Mouse (Mus musculus) CH12.LX (cell line): ENCODE measurements around the gene Ezh1. TPM values are rescaled to one million over a fixed set of nuclear protein-coding genes. Genes with fewer than 3 reads are reported as not detected.

Experiments
- DNase-seq: peaks from one replicate; pipeline ENCODE4 v3.0.0-alpha.2; 2013; ENCODE audit errors: extremely low read depth
- H3K27ac ChIP-seq: 2 replicates; pipeline ENCODE4 v1.5.1; 2012; ENCODE audit warnings: low read depth, mild to moderate bottlenecking, control low read depth, moderate library complexity; ENCODE audit not compliant: insufficient read depth
- H3K27me3 ChIP-seq: replicated peaks from 2 replicates; pipeline ENCODE3; 2012; ENCODE audit warnings: inconsistent platforms
- H3K36me3 ChIP-seq, 2 experiments: replicated peaks in 1 of 2; 2 replicates each; pipeline versions ENCODE3 to v1.6.1; 2012; ENCODE audit warnings: inconsistent platforms in 1 of 2, low read length in 1 of 2, mild to moderate bottlenecking in 1 of 2, mixed read lengths in 1 of 2, moderate library complexity in 1 of 2; ENCODE audit not compliant: control insufficient read depth in 1 of 2, insufficient read depth in 1 of 2
- H3K4me1 ChIP-seq, 2 experiments: 2 replicates each; pipeline ENCODE4 v1.6.1; 2012; ENCODE audit warnings: inconsistent platforms in 1 of 2, moderate library complexity in 1 of 2; ENCODE audit not compliant: insufficient read depth in 2 of 2, control insufficient read depth in 1 of 2
- H3K4me2 ChIP-seq: 2 replicates; pipeline ENCODE4 v1.6.1; 2012; ENCODE audit warnings: low read depth, mild to moderate bottlenecking, control low read depth; ENCODE audit not compliant: poor library complexity, insufficient read depth, severe bottlenecking
- H3K4me3 ChIP-seq, 3 experiments: fragments of 150-350 bp in 1 of 3; sonication (generic) in 1 of 3; replicated peaks in 1 of 3; 2 replicates each; pipeline versions ENCODE3 to v1.5.1; 2011 to 2012; ENCODE audit warnings: low read depth in 2 of 3, low read length in 2 of 3, mild to moderate bottlenecking in 2 of 3, moderate library complexity in 2 of 3, control low read depth in 1 of 3, improper control_type of control experiment in 1 of 3, inconsistent platforms in 1 of 3, mixed read lengths in 1 of 3; ENCODE audit not compliant: poor library complexity in 1 of 3
- H3K79me2 ChIP-seq: replicated peaks from 2 replicates; pipeline ENCODE4 v1.6.1; 2012; ENCODE audit warnings: mild to moderate bottlenecking, moderate library complexity; ENCODE audit not compliant: control insufficient read depth, poor library complexity, insufficient read depth, severe bottlenecking; ENCODE audit errors: extremely low read depth
- H3K9ac ChIP-seq: 2 replicates; pipeline ENCODE4 v1.6.1; 2012; ENCODE audit warnings: low read depth, mild to moderate bottlenecking, control low read depth, moderate library complexity; ENCODE audit not compliant: insufficient read depth
- H3K9me3 ChIP-seq: replicated peaks from 2 replicates; pipeline ENCODE3; 2012; ENCODE audit warnings: low read length, inconsistent platforms, mixed read lengths
- CHD1 ChIP-seq: IDR thresholded peaks from 2 replicates; pipeline ENCODE4 v1.6.1; 2012; ENCODE audit warnings: low read depth, low read length, improper control_type of control experiment, inconsistent platforms
- CHD2 ChIP-seq: IDR thresholded peaks from 2 replicates; pipeline ENCODE4 v1.6.1; 2011; ENCODE audit warnings: low read length, improper control_type of control experiment
- E2F4 ChIP-seq: IDR thresholded peaks from 2 replicates; pipeline ENCODE4 v1.6.1; 2011; ENCODE audit warnings: low read depth, low read length, improper control_type of control experiment; ENCODE audit not compliant: insufficient replicate concordance
- ELF1 ChIP-seq: IDR thresholded peaks from 2 replicates; pipeline ENCODE4 v1.6.1; 2014; ENCODE audit warnings: low read depth, mild to moderate bottlenecking, inconsistent platforms, low read length, improper control_type of control experiment
- EP300 ChIP-seq: IDR thresholded peaks from 2 replicates; pipeline ENCODE4 v1.6.1; 2011; ENCODE audit warnings: low read length, improper control_type of control experiment
- ETS1 ChIP-seq: conservative IDR thresholded peaks from 2 replicates; pipeline ENCODE4 v1.6.1; 2012; ENCODE audit warnings: low read depth, mild to moderate bottlenecking, inconsistent platforms, low read length, improper control_type of control experiment, moderate library complexity
- GABPA ChIP-seq: IDR thresholded peaks from 2 replicates; pipeline ENCODE4 v1.6.1; 2012; ENCODE audit warnings: low read depth, low read length, improper control_type of control experiment, inconsistent platforms; ENCODE audit not compliant: insufficient replicate concordance
- HCFC1 ChIP-seq: IDR thresholded peaks from 2 replicates; pipeline ENCODE4 v1.6.1; 2012; ENCODE audit warnings: low read depth, mild to moderate bottlenecking, inconsistent platforms, low read length, improper control_type of control experiment
- JUN ChIP-seq: IDR thresholded peaks from 2 replicates; pipeline ENCODE4 v1.6.1; 2011; ENCODE audit warnings: low read depth, mild to moderate bottlenecking, low read length, improper control_type of control experiment, moderate library complexity; ENCODE audit not compliant: insufficient read depth
- JUND ChIP-seq: conservative IDR thresholded peaks from 2 replicates; pipeline ENCODE4 v1.6.1; 2011; ENCODE audit warnings: low read depth, low read length, improper control_type of control experiment
- KAT2A ChIP-seq: IDR thresholded peaks from 2 replicates; pipeline ENCODE4 v1.6.1; 2012; ENCODE audit warnings: low read length, improper control_type of control experiment, inconsistent platforms; ENCODE audit not compliant: insufficient replicate concordance
- MAFK ChIP-seq: IDR thresholded peaks from 2 replicates; pipeline ENCODE4 v1.6.1; 2011; ENCODE audit warnings: low read length, improper control_type of control experiment; ENCODE audit not compliant: insufficient replicate concordance
- MAZ ChIP-seq: IDR thresholded peaks from 2 replicates; pipeline ENCODE4 v1.6.1; 2012; ENCODE audit warnings: low read depth, mild to moderate bottlenecking, inconsistent platforms, low read length, improper control_type of control experiment, moderate library complexity
- MEF2A ChIP-seq: IDR thresholded peaks from 2 replicates; pipeline ENCODE4 v1.6.1; 2014; ENCODE audit warnings: low read depth, mild to moderate bottlenecking, inconsistent platforms, low read length, improper control_type of control experiment, borderline replicate concordance
- MXI1 ChIP-seq: IDR thresholded peaks from 2 replicates; pipeline ENCODE4 v1.6.1; 2011; ENCODE audit warnings: mild to moderate bottlenecking, low read depth, low read length, improper control_type of control experiment
- MYC ChIP-seq: IDR thresholded peaks from 2 replicates; pipeline ENCODE4 v1.6.1; 2011; ENCODE audit warnings: low read depth, mild to moderate bottlenecking, improper control_type of control experiment, low read length
- RAD21 ChIP-seq: IDR thresholded peaks from 2 replicates; pipeline ENCODE4 v1.6.1; 2011; ENCODE audit warnings: low read depth, mild to moderate bottlenecking, low read length, improper control_type of control experiment, moderate library complexity
- RCOR1 ChIP-seq: conservative IDR thresholded peaks from 2 replicates; pipeline ENCODE4 v1.6.1; 2012; ENCODE audit warnings: low read depth, mild to moderate bottlenecking, inconsistent platforms, low read length, improper control_type of control experiment
- SIN3A ChIP-seq: IDR thresholded peaks from 2 replicates; pipeline ENCODE4 v1.6.1; 2012; ENCODE audit warnings: low read length, improper control_type of control experiment, inconsistent platforms
- SMC3 ChIP-seq: IDR thresholded peaks from 2 replicates; pipeline ENCODE4 v1.6.1; 2011; ENCODE audit warnings: low read depth, low read length, improper control_type of control experiment
- TBP ChIP-seq: conservative IDR thresholded peaks from 2 replicates; pipeline ENCODE4 v1.6.1; 2011; ENCODE audit warnings: low read depth, low read length, improper control_type of control experiment
- TCF12 ChIP-seq: IDR thresholded peaks from 2 replicates; pipeline ENCODE4 v1.6.1; 2014; ENCODE audit warnings: low read depth, mild to moderate bottlenecking, inconsistent platforms, low read length, improper control_type of control experiment
- ZC3H11A ChIP-seq: IDR thresholded peaks from 2 replicates; pipeline ENCODE4 v1.6.1; 2012; ENCODE audit warnings: low read depth, mild to moderate bottlenecking, inconsistent platforms, low read length, improper control_type of control experiment
- ZNF384 ChIP-seq: IDR thresholded peaks from 2 replicates; pipeline ENCODE4 v1.6.1; 2012; ENCODE audit warnings: low read depth, low read length, improper control_type of control experiment, inconsistent platforms
- dilution Hi-C: fragments of 300-500 bp; cut with MboI; formaldehyde crosslinking; loops from 2 replicates; pipeline ENCODE4 v1.14.3; 2020; ENCODE audit warnings: low sequenced_read_pairs; ENCODE audit not compliant: extremely low pct_unique_long_range_greater_than_20kb, extremely low pct_ligation_motif_present
- in situ Hi-C: fragments of 300-500 bp; cut with MboI; formaldehyde crosslinking; loops from 3 replicates; pipeline ENCODE4 v1.14.3; 2019; ENCODE audit warnings: low sequenced_read_pairs, low pct_ligation_motif_present, low pct_unique_long_range_greater_than_20kb, mixed read lengths
- polyA plus RNA-seq: library from polyadenylated mRNA; unstranded; fragments of >175 nt; gene quantifications from 2 replicates; pipeline ENCODE4 v1.2.1, GENCODE M21; 2012; ENCODE audit warnings: low read depth; ENCODE audit not compliant: insufficient read length
- total RNA-seq, 2 experiments: library from RNA; depleted of rRNA; stranded (reverse); fragments of 300-350 nt in 1 of 2; fragments of >200 nt in 1 of 2; gene quantifications; 2 replicates each; pipeline ENCODE4 v1.2.3; 2012 to 2014

The Ezh1 gene
- total and polyA plus RNA-seq, 3 experiments, result 8.7 to 15.3 (median 12.1) TPM

DNA sequence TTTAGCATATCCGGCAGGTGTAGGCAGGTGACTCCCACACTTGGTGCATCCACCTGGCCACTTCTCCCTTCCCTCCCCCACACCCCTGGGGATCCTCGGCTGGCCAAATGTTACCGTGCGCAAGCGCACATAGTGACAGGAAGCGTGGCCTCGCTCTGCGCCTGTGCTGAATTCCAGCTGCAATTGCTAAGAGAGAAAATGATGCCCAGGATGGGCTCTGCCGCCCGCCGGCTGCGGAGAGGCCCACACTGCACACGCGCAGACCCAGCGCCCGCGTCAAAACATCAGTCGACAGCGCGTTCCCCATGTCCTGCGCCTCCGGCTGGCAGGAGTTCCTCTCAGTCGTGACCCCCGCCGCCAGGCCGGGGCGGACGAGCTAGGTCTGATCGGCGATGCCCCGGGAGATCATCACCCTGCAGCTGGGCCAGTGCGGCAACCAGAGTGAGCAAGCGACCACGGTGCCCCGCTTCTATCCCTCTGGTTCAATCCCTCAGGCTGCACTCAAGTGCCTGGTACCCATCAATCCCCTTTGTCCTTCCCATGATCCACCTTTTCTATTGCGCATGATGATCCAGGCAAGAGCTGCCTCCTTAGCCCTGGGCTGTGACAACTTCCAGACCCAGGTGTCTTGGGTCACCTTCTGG lies 70.4 kb downstream of the Ezh1 start, which contains the start of gene Tubg2 (continued):
- TF ChIP-seq RAD21, result no peak; the same call in 1 of the 2 replicates
- peak; percentile 86 for TF ChIP-seq ELF1
- TF ChIP-seq ZC3H11A, result no peak
- peak; percentile 84; the same call in 1 of the 2 replicates for TF ChIP-seq MYC
- no peak for TF ChIP-seq CHD1
- peak; percentile 67 for TF ChIP-seq EP300
- peak; percentile 90; the same call in 1 of the 2 replicates for TF ChIP-seq RCOR1

- in situ Hi-C loops, result no loop called here
- H3K36me3 ChIP-seq, result peaks cover 3 to 25% of the 10 kb centered on the region in 2 experiments
- no peak for DNase-seq
- H3K27ac ChIP-seq, result no peak overlapping the region
- no peaks in the 10 kb centered on the region for H3K27me3 ChIP-seq
- peak overlapping the region; percentile 47 for H3K4me2 ChIP-seq
- H3K79me2 ChIP-seq, result no peaks in the 10 kb centered on the region
- H3K4me1 ChIP-seq, result peaks cover 9 to 27% of the 10 kb centered on the region in 2 experiments
- peak overlapping the region in 1 of 3 experiments; percentile 45 for H3K4me3 ChIP-seq
- H3K9ac ChIP-seq, result no peak overlapping the region
- TF ChIP-seq MXI1 (no peak), ZC3H11A (no peak), ZNF384 (no peak), TCF12 (no peak), HCFC1 (no peak), KAT2A (no peak), RAD21 (no peak)
- dilution Hi-C loops, result no loop called here
- no peaks in the 10 kb centered on the region for H3K9me3 ChIP-seq
These were observed 71.1 kb downstream of the Ezh1 start for GRCm38 (mm10) chr11:101155151-101155550.

DNA sequence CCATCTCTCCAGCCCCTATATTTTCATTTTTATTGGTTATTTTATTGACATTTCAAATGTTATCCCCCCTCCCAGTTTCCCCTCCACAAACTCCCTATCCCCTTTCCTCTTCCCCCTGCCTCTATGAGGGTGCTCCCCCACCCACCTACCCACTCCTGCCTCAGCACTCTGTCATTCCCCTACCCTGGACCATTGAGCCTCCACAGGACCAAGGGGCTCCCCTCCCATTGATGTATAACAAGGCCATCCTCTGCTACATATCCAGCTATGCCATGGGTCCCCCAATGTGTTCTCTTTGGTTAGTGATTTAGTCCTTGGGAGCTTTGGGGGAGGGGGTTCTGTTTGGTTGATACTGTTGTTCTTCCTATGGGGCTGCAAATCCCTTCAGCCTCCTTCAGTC lies 71.6 kb downstream of the Ezh1 start:
- no peak overlapping the region for H3K27ac ChIP-seq
- H3K4me1 ChIP-seq, result peaks cover 9 to 27% of the 10 kb centered on the region in 2 experiments
- peaks cover 2 to 22% of the 10 kb centered on the region in 2 experiments for H3K36me3 ChIP-seq
- H3K4me3 ChIP-seq, result no peak overlapping the region
- no peaks in the 10 kb centered on the region for H3K79me2 ChIP-seq
- no peak overlapping the region for H3K9ac ChIP-seq
- no peaks in the 10 kb centered on the region for H3K27me3 ChIP-seq
- TF ChIP-seq SIN3A (no peak), E2F4 (no peak), ZC3H11A (no peak), HCFC1 (no peak), MEF2A (no peak), ETS1 (no peak), SMC3 (no peak), TBP (no peak), MAZ (no peak), MAFK (no peak), ELF1 (no peak), GABPA (no peak), RCOR1 (no peak), CHD2 (no peak), JUN (no peak), JUND (no peak)
- no peak for DNase-seq
- dilution Hi-C loops (no loop called here), in situ Hi-C loops (no loop called here)
- H3K9me3 ChIP-seq, result no peaks in the 10 kb centered on the region
- H3K4me2 ChIP-seq, result no peak overlapping the region
